Mouse (Mus musculus) neural tube, embryonic 14.5 days (tissue): ENCODE results near the gene Vps8. TPM values are rescaled to one million over a fixed set of nuclear protein-coding genes. Genes with fewer than 3 reads are reported as not detected.
A peak's percentile ranks its signal among the peaks of the same experiment; 100 is the strongest.

Experiments used
- ATAC-seq: fragments of 200-750 bp; cut with Nextera tagmentation; 2 replicates; pipeline ENCODE4 v1.8.0; 2017; ENCODE audit warnings: low read depth, mild to moderate bottlenecking, moderate TSS enrichment, moderate library complexity
- H3K27ac ChIP-seq: fragments of 300-500 bp; sonication (generic); 2 replicates; pipeline ENCODE4 v1.5.1; 2014; ENCODE audit warnings: low read depth, mild to moderate bottlenecking, control low read depth, low read length, moderate library complexity, mixed read lengths
- H3K27me3 ChIP-seq: fragments of 300-500 bp; sonication (generic); 2 replicates; pipeline ENCODE4 v1.6.1; 2014; ENCODE audit warnings: low read length; ENCODE audit not compliant: control insufficient read depth, insufficient read depth
- H3K36me3 ChIP-seq: fragments of 300-500 bp; sonication (generic); 2 replicates; pipeline ENCODE4 v1.6.1; 2014; ENCODE audit warnings: low read length, mixed read lengths; ENCODE audit not compliant: control insufficient read depth, insufficient read depth
- H3K4me1 ChIP-seq: fragments of 300-500 bp; sonication (generic); 2 replicates; pipeline ENCODE4 v1.6.1; 2014; ENCODE audit warnings: low read length; ENCODE audit not compliant: control insufficient read depth, insufficient read depth
- H3K4me2 ChIP-seq: fragments of 300-500 bp; sonication (generic); 2 replicates; pipeline ENCODE4 v1.6.1; 2014; ENCODE audit warnings: mild to moderate bottlenecking, low read depth, low read length, control low read depth
- H3K4me3 ChIP-seq: fragments of 300-500 bp; sonication (generic); 2 replicates; pipeline ENCODE4 v1.5.1; 2014; ENCODE audit warnings: low read depth, low read length, control low read depth, mixed read lengths
- H3K9ac ChIP-seq: fragments of 300-500 bp; sonication (generic); replicated peaks from 2 replicates; pipeline ENCODE4 v1.6.1; 2014; ENCODE audit warnings: low read depth, mild to moderate bottlenecking, control low read depth, low read length, mixed read lengths
- H3K9me3 ChIP-seq: fragments of 300-500 bp; sonication (generic); 2 replicates; pipeline ENCODE4 v1.6.1; 2016; ENCODE audit warnings: low read length; ENCODE audit not compliant: control insufficient read depth
- WGBS: fragments of 180-500 bp; shearing (Covaris S2); extraction: QIAGEN DNeasy Blood & Tissue Kit; methylation state at CpG from one replicate; pipeline ENCODE4 v1.1.7; 2014; 5-methylcytosine and 5-hydroxymethylcytosine counted together
- polyA plus RNA-seq: library from polyadenylated mRNA; unstranded; fragments of >200 nt; fragmentation: Nextera tagmentation; extraction: Ambion mirVana; gene quantifications from 2 replicates; pipeline ENCODE4 v1.2.1, GENCODE M21; 2014

Vps8 gene
- polyA plus RNA-seq, 1 experiment from 2014 or later: 37.9 TPM

DNA sequence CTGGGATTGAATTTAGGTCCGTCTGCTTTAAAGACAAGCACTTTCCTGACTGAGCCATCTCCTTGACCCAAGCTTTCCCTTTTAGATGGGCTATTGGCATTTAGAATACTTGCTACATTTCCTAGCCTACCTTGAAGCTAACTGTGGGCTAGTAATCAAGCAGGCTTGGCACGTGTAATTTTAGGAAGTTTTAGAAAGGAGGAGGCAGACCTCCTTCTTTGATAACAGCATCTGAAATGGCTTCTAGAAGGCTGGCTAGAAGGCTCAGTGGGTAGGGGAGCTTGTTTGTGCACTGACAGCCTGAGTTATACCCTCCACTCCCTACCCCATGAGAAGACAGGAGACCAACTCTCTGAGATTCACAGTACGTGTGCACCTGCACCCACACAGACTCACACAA lies 9.1 kb upstream of the Vps8 start:
- H3K9ac ChIP-seq: no peak overlapping the region
- no peaks in the 10 kb centered on the region for H3K36me3 ChIP-seq
- no peak for ATAC-seq
- WGBS: 79% methylated on average over 3 of the region's 3 CpGs
- no peak overlapping the region for H3K27ac ChIP-seq
- no peaks in the 10 kb centered on the region for H3K9me3 ChIP-seq
- H3K4me2 ChIP-seq: no peak overlapping the region
- no peaks in the 10 kb centered on the region for H3K27me3 ChIP-seq
- H3K4me3 ChIP-seq: no peak overlapping the region
- no peaks in the 10 kb centered on the region for H3K4me1 ChIP-seq

DNA sequence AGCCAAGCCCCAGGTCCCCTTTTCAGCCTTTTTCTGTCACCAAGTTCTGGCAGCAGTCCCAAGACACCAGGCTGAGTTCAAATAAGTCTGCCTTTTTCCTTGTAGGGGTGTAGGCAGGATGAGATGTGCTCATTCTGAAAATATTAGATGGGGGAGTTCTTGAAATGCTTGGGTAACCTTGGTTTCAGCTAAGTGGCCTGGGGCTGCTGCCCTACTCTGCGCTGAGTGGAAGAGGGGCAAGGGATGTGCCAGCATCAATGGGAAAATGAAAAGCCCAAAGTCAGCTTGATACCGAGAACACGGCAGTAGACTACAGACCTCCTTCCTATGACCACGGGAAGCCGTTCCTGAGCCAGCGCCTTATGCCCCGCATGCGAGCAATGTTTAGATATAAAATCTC lies 7.8 kb upstream of the Vps8 start:
- Histone ChIP-seq H3K27ac (no peak overlapping the region), H3K4me1 (no peaks in the 10 kb centered on the region), H3K9me3 (no peaks in the 10 kb centered on the region), H3K27me3 (no peaks in the 10 kb centered on the region), H3K36me3 (no peaks in the 10 kb centered on the region), H3K4me3 (no peak overlapping the region), H3K9ac (no peak overlapping the region), H3K4me2 (no peak overlapping the region)
- 98% methylated on average over 8 of the region's 8 CpGs for WGBS
- ATAC-seq: no peak

DNA sequence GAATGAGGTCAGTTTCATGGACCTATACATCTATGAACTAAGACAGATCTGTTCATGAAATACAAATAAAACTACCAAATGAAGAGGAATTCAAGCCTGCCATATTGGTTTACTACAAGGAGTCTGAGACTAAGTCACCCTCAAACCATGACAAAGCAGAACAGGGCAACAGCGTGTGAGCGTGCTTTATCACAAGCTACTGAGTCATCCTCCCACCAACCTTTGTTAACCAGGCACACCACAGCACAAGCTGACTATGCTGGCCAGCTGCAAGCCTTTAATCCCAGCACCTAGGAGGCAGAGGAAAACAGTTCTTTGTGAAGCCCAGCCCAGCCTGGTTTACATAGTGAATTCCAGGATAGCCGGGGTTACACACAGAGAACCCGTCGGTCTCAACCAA lies 4.9 kb upstream of the Vps8 start:
- ATAC-seq: no peak
- Histone ChIP-seq H3K9ac (no peak overlapping the region), H3K36me3 (no peaks in the 10 kb centered on the region), H3K4me2 (no peak overlapping the region), H3K9me3 (no peaks in the 10 kb centered on the region), H3K27ac (no peak overlapping the region), H3K27me3 (no peaks in the 10 kb centered on the region), H3K4me1 (no peaks in the 10 kb centered on the region), H3K4me3 (no peak overlapping the region)
- 61% methylated on average over 5 of the region's 5 CpGs for WGBS

DNA sequence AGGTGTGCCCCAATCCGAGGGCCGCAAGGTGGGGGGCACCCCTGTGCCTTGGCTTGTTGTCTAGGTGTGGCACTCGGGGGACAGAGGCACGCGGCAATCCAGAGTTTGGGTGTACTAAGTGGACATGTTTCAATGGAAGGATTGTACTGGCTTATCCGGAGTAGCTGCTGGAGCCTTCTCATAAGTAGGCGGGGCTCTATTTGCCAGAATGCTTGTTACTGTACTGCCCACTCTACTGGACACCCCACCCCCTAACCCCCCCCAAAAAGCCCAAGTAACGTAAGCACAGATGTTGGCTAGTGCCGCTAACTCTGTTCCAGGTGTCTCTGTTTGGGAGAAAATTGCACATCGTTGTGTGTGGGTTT lies 610 bp downstream of the Vps8 start:
- Histone ChIP-seq H3K9ac (peak overlapping the region; percentile 86), H3K27me3 (no peaks in the 10 kb centered on the region), H3K4me1 (peaks cover 4% of the 10 kb centered on the region; the same call in 1 of the 2 replicates), H3K27ac (peak overlapping the region; percentile 74), H3K4me2 (peak overlapping the region; percentile 94), H3K36me3 (no peaks in the 10 kb centered on the region), H3K9me3 (no peaks in the 10 kb centered on the region), H3K4me3 (peak overlapping the region; percentile 92)
- ATAC-seq: no peak; the same call in 1 of the 2 replicates
- 4% methylated on average over 10 of the region's 10 CpGs for WGBS

DNA sequence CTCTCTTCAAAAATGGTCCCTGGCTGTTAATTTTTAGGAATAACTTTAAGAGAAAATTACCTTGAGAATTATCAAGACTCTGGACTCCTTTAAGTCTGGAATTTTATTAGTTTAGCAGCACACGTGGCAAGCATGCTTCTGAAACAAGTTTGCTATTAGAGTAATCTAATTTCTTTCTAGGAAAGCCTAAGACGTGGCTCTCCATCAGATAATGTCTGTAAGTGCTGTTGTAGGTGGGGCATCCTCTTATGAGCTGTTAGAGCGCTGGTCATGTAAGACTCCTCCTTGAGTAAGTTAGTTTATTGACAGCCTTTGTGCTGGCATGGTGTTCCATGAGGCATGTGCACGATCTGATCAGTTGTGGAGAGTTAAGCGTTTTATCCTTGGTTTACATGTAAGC lies 5.2 kb downstream of the Vps8 start:
- WGBS: 91% methylated on average over 5 of the region's 5 CpGs
- Histone ChIP-seq H3K4me2 (no peak overlapping the region), H3K4me3 (no peak overlapping the region), H3K27me3 (no peaks in the 10 kb centered on the region), H3K9ac (no peak overlapping the region), H3K27ac (no peak overlapping the region), H3K4me1 (peaks cover 4% of the 10 kb centered on the region; the same call in 1 of the 2 replicates), H3K36me3 (no peaks in the 10 kb centered on the region), H3K9me3 (no peaks in the 10 kb centered on the region)
- ATAC-seq: no peak

DNA sequence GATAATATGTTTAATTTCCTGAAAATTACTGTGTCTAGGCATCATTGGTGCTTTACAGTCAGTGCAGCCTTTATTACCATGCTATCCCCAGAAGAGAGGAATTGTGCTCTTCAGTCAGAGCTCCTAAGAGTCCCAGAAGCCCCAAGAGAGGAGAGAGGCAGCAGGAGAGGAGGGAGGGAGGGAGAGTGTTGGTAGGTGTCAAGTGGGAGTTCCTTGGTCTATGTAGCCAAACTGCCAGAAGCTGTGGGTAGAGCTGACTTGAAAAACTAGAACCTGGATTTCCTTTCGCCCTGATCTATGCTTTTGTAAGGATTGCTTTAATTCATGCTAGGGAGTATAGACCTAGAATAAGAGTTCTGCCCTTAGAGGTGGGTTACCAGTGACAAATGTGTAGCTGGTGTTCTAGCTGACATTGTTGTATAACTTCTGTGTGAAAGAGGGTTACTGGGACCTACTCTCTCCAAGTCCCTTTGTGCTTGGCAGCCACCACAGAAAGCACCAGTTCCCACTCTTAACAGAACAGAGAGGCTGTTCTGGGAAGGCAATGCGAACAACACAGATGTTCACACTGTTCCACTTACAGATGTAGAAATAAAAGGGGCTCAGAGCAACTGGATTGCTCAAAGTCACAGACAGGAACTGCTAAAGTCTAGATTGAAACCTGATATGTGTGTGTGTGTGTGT lies 7.6 kb downstream of the Vps8 start:
- no peak overlapping the region for H3K9ac ChIP-seq
- no peaks in the 10 kb centered on the region for H3K4me1 ChIP-seq
- H3K27me3 ChIP-seq: no peaks in the 10 kb centered on the region
- ATAC-seq: no peak
- 83% methylated on average over 2 of the region's 2 CpGs for WGBS
- H3K9me3 ChIP-seq: no peaks in the 10 kb centered on the region
- peaks cover 4% of the 10 kb centered on the region; the same call in 1 of the 2 replicates for H3K36me3 ChIP-seq
- no peak overlapping the region for H3K27ac ChIP-seq
- H3K4me3 ChIP-seq: no peak overlapping the region
- H3K4me2 ChIP-seq: no peak overlapping the region

DNA sequence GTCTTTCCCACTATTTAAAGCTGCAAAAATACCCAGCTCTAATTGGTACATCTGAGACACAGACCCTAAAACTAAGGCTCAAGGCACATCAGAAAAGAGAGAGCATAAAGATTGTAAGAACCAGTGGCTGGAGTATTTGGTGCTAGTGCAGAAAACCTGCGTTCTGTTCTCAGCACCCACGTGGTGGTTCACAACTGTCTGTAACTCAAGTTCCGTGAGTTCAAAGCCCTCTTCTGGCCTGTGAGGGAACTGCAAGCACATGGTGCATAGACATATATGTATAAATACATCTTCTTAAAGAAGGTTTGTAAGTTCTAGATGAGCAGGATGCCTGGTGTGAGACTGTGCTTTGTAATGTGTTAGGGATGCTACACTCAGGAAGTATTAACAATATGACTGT lies 8.7 kb downstream of the Vps8 start:
- Histone ChIP-seq H3K4me3 (no peak overlapping the region), H3K4me1 (no peaks in the 10 kb centered on the region), H3K27me3 (no peaks in the 10 kb centered on the region), H3K9me3 (no peaks in the 10 kb centered on the region), H3K4me2 (no peak overlapping the region), H3K27ac (no peak overlapping the region), H3K9ac (no peak overlapping the region), H3K36me3 (peaks cover 4% of the 10 kb centered on the region; the same call in 1 of the 2 replicates)
- 85% methylated on average over 3 of the region's 3 CpGs for WGBS
- no peak for ATAC-seq

DNA sequence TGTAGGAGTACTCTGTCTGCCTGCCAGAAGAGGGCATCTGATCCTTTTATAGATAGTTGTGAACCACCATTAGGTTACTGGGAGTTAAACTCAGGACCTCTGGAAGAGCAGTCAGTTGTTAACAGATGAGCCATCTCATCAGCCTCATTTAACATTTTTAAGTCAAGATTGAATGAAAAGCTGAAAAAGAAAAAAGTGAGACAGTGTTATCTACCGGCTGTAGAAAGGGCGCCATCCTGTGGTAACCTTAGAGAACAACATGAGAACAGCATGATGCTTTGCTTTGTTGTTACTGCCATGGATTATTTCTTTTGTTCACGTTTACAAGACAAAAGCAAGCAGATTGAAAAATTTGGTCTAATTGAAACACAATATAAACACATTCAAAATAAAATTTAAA lies 10.6 kb downstream of the Vps8 start:
- H3K36me3 ChIP-seq: peaks cover 8% of the 10 kb centered on the region
- no peak overlapping the region for H3K9ac ChIP-seq
- no peaks in the 10 kb centered on the region for H3K27me3 ChIP-seq
- H3K27ac ChIP-seq: no peak overlapping the region
- ATAC-seq: no peak
- no peak overlapping the region for H3K4me3 ChIP-seq
- WGBS: 50% methylated on average over 3 of the region's 3 CpGs
- H3K4me1 ChIP-seq: no peaks in the 10 kb centered on the region
- no peak overlapping the region for H3K4me2 ChIP-seq
- no peaks in the 10 kb centered on the region for H3K9me3 ChIP-seq

DNA sequence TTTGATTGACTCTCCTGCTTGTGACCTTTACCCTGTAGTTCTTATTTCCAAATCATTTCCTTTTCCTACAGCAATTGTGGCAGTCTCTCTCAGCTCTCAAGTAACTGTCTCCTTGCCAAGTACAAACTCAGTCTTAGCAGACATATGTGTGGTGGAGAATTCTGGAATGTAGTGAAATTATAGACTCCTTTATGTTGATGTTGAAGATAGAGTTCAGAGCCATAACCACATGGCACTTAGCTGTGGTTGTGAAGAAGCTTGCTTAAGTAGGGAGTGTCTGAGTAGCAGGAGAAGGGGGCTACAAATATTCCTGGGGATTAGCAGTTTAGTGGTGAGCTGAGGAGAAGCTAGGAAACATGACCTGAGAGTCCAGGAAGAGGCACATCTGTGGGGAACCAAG lies 18.1 kb downstream of the Vps8 start:
- H3K9ac ChIP-seq: no peak overlapping the region
- H3K27ac ChIP-seq: no peak overlapping the region
- H3K4me3 ChIP-seq: no peak overlapping the region
- peaks cover 20% of the 10 kb centered on the region for H3K36me3 ChIP-seq
- H3K9me3 ChIP-seq: no peaks in the 10 kb centered on the region
- H3K27me3 ChIP-seq: no peaks in the 10 kb centered on the region
- ATAC-seq: no peak
- H3K4me1 ChIP-seq: no peaks in the 10 kb centered on the region
- H3K4me2 ChIP-seq: no peak overlapping the region
